Mouse (Mus musculus) erythroblast, embryonic 14.5 days (primary cell): Measurements from ENCODE around the gene Plekhs1.

Source experiments
- GATA1 ChIP-seq: IDR thresholded peaks from 2 replicates; pipeline ENCODE4 v1.6.1; 2012; ENCODE audit warnings: low read length, inconsistent platforms, mixed read lengths
- TAL1 ChIP-seq: IDR thresholded peaks from 3 replicates; pipeline ENCODE4 v1.6.1; 2012; ENCODE audit warnings: low read length, inconsistent platforms, mixed read lengths

DNA sequence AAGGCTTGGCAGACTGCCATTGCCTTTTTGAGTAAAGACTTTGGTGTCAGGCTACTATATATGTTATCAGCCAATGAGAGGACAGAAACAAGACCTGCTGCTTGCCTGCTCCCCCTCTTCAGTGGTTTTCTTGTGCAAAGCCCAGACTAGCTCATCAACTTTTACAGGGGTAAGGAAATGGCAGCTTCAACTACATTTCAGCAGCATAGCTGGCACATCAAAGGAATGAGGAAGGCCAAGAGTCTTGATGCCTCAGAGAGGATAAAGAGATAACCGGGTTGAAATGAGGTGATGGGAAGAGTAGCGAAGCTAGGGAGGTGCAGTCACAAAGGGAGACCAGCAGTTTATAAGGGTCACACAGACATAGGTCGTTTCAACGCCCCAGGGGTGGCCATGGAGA lies 3.9 kb upstream of the Plekhs1 start:
- TF ChIP-seq GATA1 (no peak), TAL1 (no peak)
